Mouse (Mus musculus) stomach, postnatal 0 days (tissue): ENCODE measurements around the gene Plcb3. TPM values are rescaled to one million over a fixed set of nuclear protein-coding genes. Genes with fewer than 3 reads are reported as not detected.

Experiments used
- ATAC-seq: fragments of 200-750 bp; cut with Nextera tagmentation; 2 replicates; pipeline ENCODE4 v1.8.0; 2017; ENCODE audit not compliant: low FRiP score, low TSS enrichment
- DNase-seq: peaks from one replicate; pipeline ENCODE4 v3.0.0-alpha.2; 2016; ENCODE audit warnings: low spot score
- H3K27ac ChIP-seq: fragments of 300-500 bp; sonication (generic); replicated peaks from 2 replicates; pipeline ENCODE4 v1.5.1; 2014; ENCODE audit warnings: mild to moderate bottlenecking, control low read depth
- H3K27me3 ChIP-seq: fragments of 300-500 bp; sonication (generic); 2 replicates; pipeline ENCODE4 v1.6.1; 2014; ENCODE audit warnings: low read length; ENCODE audit not compliant: control insufficient read depth, insufficient read depth
- H3K36me3 ChIP-seq: fragments of 300-500 bp; sonication (generic); 2 replicates; pipeline ENCODE4 v1.6.1; 2014; ENCODE audit warnings: low read length, mixed read lengths; ENCODE audit not compliant: control insufficient read depth, insufficient read depth
- H3K4me1 ChIP-seq: fragments of 300-500 bp; sonication (generic); replicated peaks from 2 replicates; pipeline ENCODE4 v1.6.1; 2014; ENCODE audit warnings: antibody characterized with exemption; ENCODE audit not compliant: control insufficient read depth, insufficient read depth
- H3K4me2 ChIP-seq: fragments of 300-500 bp; sonication (generic); replicated peaks from 2 replicates; pipeline ENCODE4 v1.6.1; 2014; ENCODE audit warnings: low read depth, mild to moderate bottlenecking, control low read depth, moderate library complexity
- H3K4me3 ChIP-seq: fragments of 300-500 bp; sonication (generic); 2 replicates; pipeline ENCODE4 v1.5.1; 2014; ENCODE audit warnings: low read depth, low read length, control low read depth
- H3K9ac ChIP-seq: fragments of 300-500 bp; sonication (generic); 2 replicates; pipeline ENCODE4 v1.6.1; 2014; ENCODE audit warnings: mild to moderate bottlenecking, low read length, control low read depth, mixed read lengths
- H3K9me3 ChIP-seq: fragments of 300-500 bp; sonication (generic); 2 replicates; pipeline ENCODE4 v1.6.1; 2016; ENCODE audit warnings: low read length; ENCODE audit not compliant: control insufficient read depth
- CTCF ChIP-seq: IDR thresholded peaks from 2 replicates; pipeline ENCODE4 v1.5.1; 2016; ENCODE audit warnings: antibody characterized with exemption, low read depth, mild to moderate bottlenecking, moderate library complexity
- EP300 ChIP-seq: optimal IDR thresholded peaks from 2 replicates; pipeline ENCODE3; 2016; ENCODE audit warnings: antibody characterized with exemption
- WGBS: fragments of 180-500 bp; shearing (Covaris S2); extraction: QIAGEN DNeasy Blood & Tissue Kit; methylation state at CpG from one replicate; pipeline ENCODE4 v1.1.7; 2014; 5-methylcytosine and 5-hydroxymethylcytosine counted together
- polyA plus RNA-seq: library from polyadenylated mRNA; unstranded; fragments of >200 nt; fragmentation: Nextera tagmentation; extraction: Ambion mirVana; gene quantifications from 2 replicates; pipeline ENCODE4 v1.2.1, GENCODE M21; 2015

The Plcb3 gene
- polyA plus RNA-seq, 1 experiment from 2014 or later: 30.0 TPM

GRCm38 (mm10) chr19:6933102-6933435, 43.2 kb downstream of the Plcb3 start:
- Histone ChIP-seq H3K36me3 (no peaks in the 10 kb centered on the region), H3K9ac (no peak overlapping the region; the same call in 1 of the 2 replicates)

GRCm38 (mm10) chr19:6932018-6932417, 44.3 kb downstream of the Plcb3 start:
- Histone ChIP-seq H3K4me1 (no peaks in the 10 kb centered on the region), H3K27me3 (peaks cover 10% of the 10 kb centered on the region), H3K36me3 (no peaks in the 10 kb centered on the region), H3K4me2 (no peak overlapping the region), H3K27ac (no peak overlapping the region), H3K4me3 (no peak overlapping the region), H3K9ac (no peak overlapping the region), H3K9me3 (no peaks in the 10 kb centered on the region)
- TF ChIP-seq CTCF (no peak), EP300 (no peak)
- 47% methylated on average over 1 of the region's 1 CpGs for WGBS
- ATAC-seq: no peak
- no peak for DNase-seq

More at GRCm38 (mm10) chr19:6933102-6933435, 43.2 kb downstream of the Plcb3 start:
- DNase-seq: no peak
- no peaks in the 10 kb centered on the region for H3K9me3 ChIP-seq
- H3K27me3 ChIP-seq: peaks cover 10% of the 10 kb centered on the region
- no peak for ATAC-seq
- H3K27ac ChIP-seq: no peak overlapping the region
- H3K4me1 ChIP-seq: no peaks in the 10 kb centered on the region
- TF ChIP-seq CTCF: no peak
- TF ChIP-seq EP300: no peak
- WGBS: 60% methylated on average over 4 of the region's 4 CpGs
- H3K4me2 ChIP-seq: no peak overlapping the region
- H3K4me3 ChIP-seq: no peak overlapping the region

DNA sequence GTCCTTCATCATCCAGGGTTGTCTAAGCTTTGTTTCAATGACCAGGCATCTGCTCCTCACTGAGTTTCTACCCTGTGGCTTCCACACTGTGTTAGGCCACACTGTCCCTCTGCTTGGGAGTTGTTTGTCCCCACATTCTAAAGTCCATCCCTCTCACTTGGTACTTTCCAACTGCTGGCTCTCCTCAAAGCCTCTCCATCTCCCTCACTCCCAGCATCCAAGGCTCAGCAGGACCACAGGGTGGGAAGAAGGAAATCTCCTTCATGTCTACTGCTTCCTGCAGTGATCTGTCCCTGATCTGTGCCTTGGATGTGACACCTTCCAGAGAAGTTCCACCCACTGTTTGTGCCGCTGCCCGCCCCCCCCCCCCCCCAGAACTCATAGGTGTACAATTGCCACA, 45.3 kb downstream of the Plcb3 start:
- TF ChIP-seq EP300: no peak
- no peak for TF ChIP-seq CTCF
- Histone ChIP-seq H3K9me3 (no peaks in the 10 kb centered on the region), H3K27ac (no peak overlapping the region), H3K4me2 (no peak overlapping the region), H3K4me1 (no peaks in the 10 kb centered on the region), H3K4me3 (no peak overlapping the region), H3K9ac (no peak overlapping the region), H3K27me3 (peaks cover 10% of the 10 kb centered on the region), H3K36me3 (no peaks in the 10 kb centered on the region)
- ATAC-seq (no peak), DNase-seq (no peak)
- WGBS: 10% methylated on average over 2 of the region's 2 CpGs

DNA sequence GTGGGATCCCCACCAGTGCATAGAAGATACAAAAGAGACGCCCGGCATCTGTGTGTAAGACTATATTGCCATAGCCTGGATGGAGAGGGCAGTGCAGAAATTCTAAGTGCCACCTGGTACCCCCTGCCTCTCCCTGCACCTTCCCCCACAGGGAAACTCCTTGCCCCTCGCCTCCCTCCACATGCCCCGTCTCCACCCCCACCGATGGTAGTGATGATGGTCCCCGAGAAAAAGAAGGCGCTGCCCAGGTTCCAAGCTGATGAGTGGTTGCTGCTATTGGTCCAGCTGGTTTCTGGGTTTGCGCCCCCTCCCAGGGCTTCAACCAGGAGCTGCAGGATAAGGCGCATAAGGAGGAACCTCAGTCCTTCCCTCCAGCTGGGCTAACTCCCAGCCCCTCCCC, 48.2 kb downstream of the Plcb3 start:
- Histone ChIP-seq H3K4me3 (peak overlapping the region; percentile 17; the same call in 1 of the 2 replicates), H3K36me3 (no peaks in the 10 kb centered on the region), H3K9me3 (no peaks in the 10 kb centered on the region), H3K27me3 (peaks cover 4% of the 10 kb centered on the region; the same call in 1 of the 2 replicates), H3K9ac (no peak overlapping the region), H3K4me2 (peak overlapping the region; percentile 41), H3K4me1 (peaks cover 9% of the 10 kb centered on the region), H3K27ac (peak overlapping the region; percentile 37)
- 17% methylated on average over 9 of the region's 9 CpGs for WGBS
- ATAC-seq: no peak
- DNase-seq: no peak
- TF ChIP-seq EP300 (no peak), CTCF (no peak)

- H3K4me2 ChIP-seq: peak overlapping the region; percentile 41
- DNase-seq (peak; percentile 57), ATAC-seq (no peak)
- H3K9ac ChIP-seq: peak overlapping the region; percentile 38
- peak overlapping the region; percentile 17 for H3K4me3 ChIP-seq
- no peaks in the 10 kb centered on the region for H3K27me3 ChIP-seq
- no peaks in the 10 kb centered on the region for H3K9me3 ChIP-seq
- peak overlapping the region; percentile 88 for H3K27ac ChIP-seq
- WGBS: 17% methylated on average over 26 of the region's 26 CpGs
- H3K4me1 ChIP-seq: peaks cover 13% of the 10 kb centered on the region
- no peak for TF ChIP-seq CTCF
- TF ChIP-seq EP300: no peak
- no peaks in the 10 kb centered on the region for H3K36me3 ChIP-seq
These were observed 49.6 kb downstream of the Plcb3 start for GRCm38 (mm10) chr19:6926559-6927255.

DNA sequence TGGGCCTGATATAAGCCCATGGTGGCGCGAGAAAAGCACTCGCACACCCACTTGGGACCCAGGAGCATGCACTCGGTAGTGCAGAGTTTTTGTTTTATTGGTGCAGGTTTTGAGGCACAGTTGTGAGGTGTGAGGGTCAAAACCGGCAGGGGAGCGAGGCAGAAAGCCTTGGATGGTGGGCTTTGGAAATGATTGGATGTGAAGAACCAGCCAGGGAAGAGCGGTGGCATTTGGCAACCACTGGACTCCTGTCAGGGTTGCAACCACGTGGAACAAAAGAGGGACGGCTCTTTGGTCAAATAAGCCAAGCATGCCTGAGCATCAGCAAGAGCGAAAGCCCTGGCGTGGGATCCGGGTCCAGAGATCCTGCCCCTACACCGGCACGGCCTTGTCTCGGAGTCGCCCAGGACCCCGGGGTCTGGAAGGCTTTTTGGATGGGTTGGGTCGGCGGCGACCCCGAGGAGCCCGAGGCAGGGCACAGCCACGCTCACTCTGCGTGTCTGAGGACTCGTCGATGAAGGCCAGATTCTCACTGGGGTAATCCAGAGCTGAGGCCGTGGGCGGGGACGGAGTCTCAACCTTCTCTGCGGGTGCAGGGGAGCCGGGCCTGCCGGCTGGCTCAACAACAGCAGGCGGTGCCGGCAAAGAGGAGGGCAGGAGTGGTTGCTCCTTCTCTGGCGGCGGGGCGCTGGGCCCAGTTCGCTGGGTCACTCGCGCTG, 50.5 kb downstream of the Plcb3 start:
- ATAC-seq: no peak
- H3K27ac ChIP-seq: peak overlapping the region; percentile 88
- H3K4me2 ChIP-seq: peak overlapping the region; percentile 49
- no peaks in the 10 kb centered on the region for H3K36me3 ChIP-seq
- no peaks in the 10 kb centered on the region for H3K9me3 ChIP-seq
- no peak for DNase-seq
- TF ChIP-seq CTCF (no peak), EP300 (no peak)
- no peaks in the 10 kb centered on the region for H3K27me3 ChIP-seq
- peaks cover 13% of the 10 kb centered on the region for H3K4me1 ChIP-seq
- WGBS: 30% methylated on average over 40 of the region's 40 CpGs
- H3K4me3 ChIP-seq: peak overlapping the region; percentile 24
- peak overlapping the region; percentile 38 for H3K9ac ChIP-seq
